Mouse (Mus musculus) limb, embryonic 15.5 days (tissue): ENCODE data around the gene Pip5kl1. TPM values are rescaled to one million over a fixed set of nuclear protein-coding genes. Genes with fewer than 3 reads are reported as not detected.
A peak's percentile ranks its signal among the peaks of the same experiment; 100 is the strongest.

Experiments
- ATAC-seq: fragments of 200-750 bp; cut with Nextera tagmentation; 2 replicates; pipeline ENCODE4 v1.8.0; 2017; ENCODE audit warnings: low read depth, moderate TSS enrichment; ENCODE audit not compliant: insufficient number of reproducible peaks, low FRiP score, low TSS enrichment
- H3K27ac ChIP-seq: fragments of 300-500 bp; sonication (generic); 2 replicates; pipeline ENCODE4 v1.5.1; 2015; ENCODE audit warnings: moderate library complexity, mild to moderate bottlenecking, inconsistent platforms
- H3K27me3 ChIP-seq: fragments of 300-500 bp; sonication (generic); 2 replicates; pipeline ENCODE4 v1.6.1; 2015; ENCODE audit warnings: inconsistent platforms
- H3K36me3 ChIP-seq: fragments of 300-500 bp; sonication (generic); 2 replicates; pipeline ENCODE4 v1.6.1; 2015; ENCODE audit warnings: inconsistent platforms
- H3K4me1 ChIP-seq: fragments of 300-500 bp; sonication (generic); 2 replicates; pipeline ENCODE4 v1.6.1; 2015; ENCODE audit warnings: inconsistent platforms
- H3K4me2 ChIP-seq: fragments of 300-500 bp; sonication (generic); 2 replicates; pipeline ENCODE4 v1.6.1; 2015; ENCODE audit warnings: mild to moderate bottlenecking, inconsistent platforms
- H3K4me3 ChIP-seq: fragments of 300-500 bp; sonication (generic); 2 replicates; pipeline ENCODE4 v1.5.1; 2015; ENCODE audit warnings: mild to moderate bottlenecking, inconsistent platforms
- H3K9ac ChIP-seq: fragments of 300-500 bp; sonication (generic); 2 replicates; pipeline ENCODE4 v1.6.1; 2015; ENCODE audit warnings: inconsistent platforms
- H3K9me3 ChIP-seq: fragments of 300-500 bp; sonication (generic); 2 replicates; pipeline ENCODE4 v1.6.1; 2016; ENCODE audit warnings: inconsistent platforms
- WGBS: fragments of 180-500 bp; shearing (Covaris S2); methylation state at CpG from one replicate; pipeline ENCODE4 v1.1.7; 2015; 5-methylcytosine and 5-hydroxymethylcytosine counted together
- polyA plus RNA-seq: library from polyadenylated mRNA; unstranded; fragments of >200 nt; fragmentation: Nextera tagmentation; extraction: Ambion mirVana; gene quantifications from 2 replicates; pipeline ENCODE4 v1.2.1, GENCODE M21; 2015

Gene Pip5kl1
- polyA plus RNA-seq, 1 experiment from 2014 or later = 0.12 TPM

GRCm38 (mm10) chr2:32574901-32575585 lies 446 bp downstream of the Pip5kl1 start:
- no peak overlapping the region for H3K27ac ChIP-seq
- peak overlapping the region; percentile 41 for H3K4me3 ChIP-seq

GRCm38 (mm10) chr2:32575586-32576160 lies 1.1 kb downstream of the Pip5kl1 start, which contains the start of gene 9430097D07Rik:
Gene 9430097D07Rik, minus strand, starts transcription at chr2:32575684.
- Histone ChIP-seq H3K4me3 (peak within 1 kb of the TSS; percentile 41), H3K4me2 (peak within 1 kb of the TSS; percentile 94), H3K27me3 (peaks cover 24% of the 10 kb centered on the region), H3K4me1 (peaks cover 37% of the 10 kb centered on the region), H3K9ac (no peak within 1 kb of the TSS), H3K36me3 (peaks cover 18% of the 10 kb centered on the region), H3K27ac (no peak within 1 kb of the TSS), H3K9me3 (no peaks in the 10 kb centered on the region)
- 7% methylated on average over 28 of the region's 28 CpGs for WGBS
- no peak for ATAC-seq

More at GRCm38 (mm10) chr2:32574901-32575585, 446 bp downstream of the Pip5kl1 start:
- Histone ChIP-seq H3K36me3 (peaks cover 18% of the 10 kb centered on the region), H3K4me1 (peaks cover 37% of the 10 kb centered on the region), H3K4me2 (peak overlapping the region; percentile 94), H3K9ac (no peak overlapping the region), H3K9me3 (no peaks in the 10 kb centered on the region), H3K27me3 (peaks cover 20% of the 10 kb centered on the region)
- under 1% methylated on average over 26 of the region's 26 CpGs for WGBS
- no peak for ATAC-seq

DNA sequence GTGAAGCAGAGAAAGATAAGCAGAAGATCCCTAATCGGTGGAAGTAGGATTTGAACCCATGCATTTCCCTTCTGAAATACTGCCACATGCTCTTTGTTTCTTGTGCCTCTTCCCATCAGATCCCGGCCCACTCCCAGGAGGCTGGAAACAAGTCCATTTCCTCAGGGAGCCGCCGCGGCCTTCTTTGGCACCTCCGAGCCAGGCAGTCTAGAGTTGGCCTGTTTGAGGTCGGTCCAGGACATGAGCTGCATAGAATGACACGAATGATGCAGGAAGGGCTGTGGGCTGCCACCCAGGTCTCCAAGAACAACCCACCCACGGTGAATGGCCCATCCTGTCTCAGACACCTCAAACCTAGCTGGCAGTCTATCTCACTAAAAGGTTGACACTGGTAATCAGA lies 1.9 kb downstream of the Pip5kl1 start:
- ATAC-seq = no peak
- peaks cover 31% of the 10 kb centered on the region for H3K4me1 ChIP-seq
- H3K4me3 ChIP-seq = no peak overlapping the region
- peaks cover 24% of the 10 kb centered on the region for H3K27me3 ChIP-seq
- peaks cover 18% of the 10 kb centered on the region for H3K36me3 ChIP-seq
- no peaks in the 10 kb centered on the region for H3K9me3 ChIP-seq
- H3K27ac ChIP-seq = no peak overlapping the region
- no peak overlapping the region for H3K4me2 ChIP-seq
- 87% methylated on average over 9 of the region's 9 CpGs for WGBS
- H3K9ac ChIP-seq = no peak overlapping the region

DNA sequence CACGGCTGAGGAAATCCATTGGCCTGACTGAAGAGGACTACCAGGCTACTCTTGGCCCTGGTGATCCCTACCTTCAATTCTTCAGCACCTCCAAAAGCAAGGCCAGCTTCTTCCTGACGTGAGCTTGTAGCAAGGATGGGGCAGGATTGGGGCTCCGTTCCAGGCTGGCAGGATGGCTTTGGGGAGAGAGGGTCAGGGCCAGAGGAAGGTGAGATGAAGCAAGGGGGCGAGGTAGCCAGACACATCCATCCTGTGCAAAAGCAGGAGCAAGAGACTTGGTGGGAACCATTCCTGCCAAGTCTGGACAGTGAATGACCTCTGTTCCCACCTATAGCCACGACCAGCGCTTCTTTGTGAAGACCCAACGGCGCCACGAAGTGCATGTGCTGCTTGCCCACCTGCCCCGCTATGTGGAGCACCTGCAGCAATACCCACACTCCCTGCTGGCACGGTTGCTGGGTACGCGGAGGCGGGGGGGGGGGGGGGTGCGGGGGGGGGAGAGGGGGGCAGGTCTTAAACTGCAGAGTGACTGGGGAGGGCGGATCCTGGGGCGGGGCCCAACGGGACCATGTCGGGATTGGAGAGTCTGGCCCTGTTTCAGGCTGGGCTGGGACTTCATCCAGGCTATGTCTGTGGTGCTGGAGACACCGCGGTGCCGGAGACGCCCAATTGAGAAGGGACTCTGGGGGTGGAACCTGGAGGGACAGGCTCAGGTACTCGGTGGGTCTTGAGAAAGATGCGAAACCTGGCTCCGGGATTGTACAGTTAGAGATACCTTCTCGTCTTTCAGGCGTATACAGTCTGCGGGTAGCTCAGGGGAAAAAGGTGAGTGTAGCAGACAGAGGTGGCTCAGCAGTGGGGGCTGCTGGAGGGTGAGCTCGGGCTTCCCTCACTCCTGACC lies 3.8 kb downstream of the Pip5kl1 start:
- H3K4me1 ChIP-seq = peaks cover 25% of the 10 kb centered on the region
- 30% methylated on average over 28 of the region's 30 CpGs for WGBS
- no peak overlapping the region for H3K4me3 ChIP-seq
- no peaks in the 10 kb centered on the region for H3K9me3 ChIP-seq
- H3K27ac ChIP-seq = no peak overlapping the region
- no peak for ATAC-seq
- peaks cover 4% of the 10 kb centered on the region for H3K36me3 ChIP-seq
- peaks cover 24% of the 10 kb centered on the region for H3K27me3 ChIP-seq
- H3K9ac ChIP-seq = no peak overlapping the region
- H3K4me2 ChIP-seq = no peak overlapping the region

DNA sequence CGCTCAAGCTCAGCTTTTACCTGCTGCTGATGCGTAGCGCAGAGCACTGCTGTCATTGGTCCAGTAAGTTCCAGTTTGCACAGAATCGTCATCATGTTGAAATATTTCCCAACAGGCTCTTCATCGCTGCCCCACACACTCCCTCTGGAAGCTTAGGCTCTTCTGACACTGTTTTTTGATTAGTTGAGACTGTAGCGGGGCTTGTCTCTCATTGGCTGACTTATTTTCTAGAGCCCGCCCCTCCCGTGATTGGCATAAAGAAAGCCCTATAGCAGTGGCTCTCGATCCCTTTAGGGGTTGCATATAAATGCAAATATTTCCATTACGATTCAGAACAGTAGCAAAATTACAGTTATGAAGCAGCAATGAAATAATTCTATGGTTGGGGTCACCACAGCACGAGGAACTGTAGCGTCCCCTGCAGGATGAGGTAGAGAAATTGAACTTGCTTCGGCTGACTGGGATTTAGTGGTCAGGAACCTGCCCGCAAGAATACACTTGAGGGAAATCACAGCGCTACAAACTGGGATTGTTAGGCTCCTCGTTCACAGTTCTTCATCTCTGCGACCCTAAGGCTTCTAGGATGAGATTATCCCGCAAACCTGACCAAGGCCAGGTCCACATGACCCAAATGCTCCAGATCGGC lies 7.0 kb downstream of the Pip5kl1 start:
- Histone ChIP-seq H3K9ac (no peak overlapping the region), H3K27ac (no peak overlapping the region), H3K4me3 (peak overlapping the region; percentile 13; the same call in 1 of the 2 replicates), H3K9me3 (no peaks in the 10 kb centered on the region), H3K4me1 (peaks cover 14% of the 10 kb centered on the region), H3K27me3 (peaks cover 21% of the 10 kb centered on the region), H3K36me3 (no peaks in the 10 kb centered on the region), H3K4me2 (0 out of 2 replicates have a peak overlapping the region, but pooled peaks have one; percentile 0)
- 38% methylated on average over 19 of the region's 19 CpGs for WGBS
- no peak for ATAC-seq

GRCm38 (mm10) chr2:32582830-32583799 lies 8.5 kb downstream of the Pip5kl1 start:
- H3K4me2 ChIP-seq = peak overlapping the region; percentile 41
- peak overlapping the region; percentile 19 for H3K4me3 ChIP-seq
- 0 out of 2 replicates have a peak overlapping the region, but pooled peaks have one; percentile 11 for H3K9ac ChIP-seq
- H3K4me1 ChIP-seq = peaks cover 25% of the 10 kb centered on the region
- peaks cover 15% of the 10 kb centered on the region for H3K27me3 ChIP-seq
- 11% methylated on average over 37 of the region's 37 CpGs for WGBS
- no peaks in the 10 kb centered on the region for H3K9me3 ChIP-seq
- peak; percentile 50; the same call in 1 of the 2 replicates for ATAC-seq
- no peaks in the 10 kb centered on the region for H3K36me3 ChIP-seq
- H3K27ac ChIP-seq = no peak overlapping the region

GRCm38 (mm10) chr2:32585149-32585714 lies 10.6 kb downstream of the Pip5kl1 start:
- Histone ChIP-seq H3K4me2 (no peak overlapping the region), H3K27ac (no peak overlapping the region), H3K36me3 (peaks cover 3% of the 10 kb centered on the region; the same call in 1 of the 2 replicates), H3K9ac (no peak overlapping the region), H3K9me3 (no peaks in the 10 kb centered on the region), H3K4me1 (peaks cover 37% of the 10 kb centered on the region), H3K4me3 (no peak overlapping the region), H3K27me3 (0 out of 2 replicates have a peak, but pooled peaks cover 3% of the 10 kb centered on the region)
- 86% methylated on average over 7 of the region's 7 CpGs for WGBS
- no peak for ATAC-seq

- Histone ChIP-seq H3K36me3 (peaks cover 3% of the 10 kb centered on the region; the same call in 1 of the 2 replicates), H3K4me2 (peak within 1 kb of the TSS; percentile 66), H3K27me3 (no peaks in the 10 kb centered on the region), H3K4me1 (peaks cover 42% of the 10 kb centered on the region), H3K27ac (peak within 1 kb of the TSS; percentile 68; the same call in 1 of the 2 replicates), H3K9me3 (no peaks in the 10 kb centered on the region), H3K9ac (peak within 1 kb of the TSS; percentile 52), H3K4me3 (peak within 1 kb of the TSS; percentile 56)
- peak; percentile 90 for ATAC-seq
- under 1% methylated on average over 38 of the region's 38 CpGs for WGBS
Observed at GRCm38 (mm10) chr2:32586871-32587351, 12.3 kb downstream of the Pip5kl1 start, which contains the start of gene St6galnac4. Gene St6galnac4, plus strand, starts transcription at chr2:32587095.

DNA sequence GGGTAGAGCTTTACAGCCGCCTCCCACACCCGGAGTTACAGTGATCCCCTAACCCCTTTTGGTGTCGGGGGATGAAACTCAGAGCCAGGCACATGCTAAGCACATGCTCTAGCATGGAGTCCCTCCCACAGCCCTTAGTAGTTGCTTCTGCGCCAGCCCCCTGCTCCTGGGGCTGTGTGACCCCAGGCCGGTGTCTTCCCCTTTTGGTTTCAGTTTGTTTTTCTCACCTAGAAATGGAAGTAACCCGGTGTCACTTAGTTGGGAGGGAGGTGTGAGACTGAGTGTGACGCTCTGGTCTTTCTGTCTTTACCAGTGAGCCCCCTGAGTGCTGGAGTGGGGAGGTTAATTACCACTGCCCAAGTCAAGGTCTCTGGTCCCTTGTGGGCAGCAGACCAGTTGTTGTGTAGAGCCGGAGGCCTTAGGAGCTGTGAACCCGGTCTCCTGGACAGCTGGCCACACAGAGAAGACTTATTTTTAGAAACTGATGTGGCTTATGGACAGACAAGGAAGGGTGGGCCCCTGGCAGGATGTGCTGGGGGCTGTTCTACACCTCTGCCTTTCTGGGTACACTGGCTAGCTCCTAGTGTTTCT lies 13.2 kb downstream of the Pip5kl1 start:
- peaks cover 42% of the 10 kb centered on the region for H3K4me1 ChIP-seq
- peak overlapping the region; percentile 68; the same call in 1 of the 2 replicates for H3K27ac ChIP-seq
- H3K36me3 ChIP-seq = peaks cover 3% of the 10 kb centered on the region; the same call in 1 of the 2 replicates
- H3K9ac ChIP-seq = peak overlapping the region; percentile 52
- peak overlapping the region; percentile 66 for H3K4me2 ChIP-seq
- WGBS = 21% methylated on average over 9 of the region's 9 CpGs
- no peaks in the 10 kb centered on the region for H3K27me3 ChIP-seq
- no peak for ATAC-seq
- no peaks in the 10 kb centered on the region for H3K9me3 ChIP-seq
- peak overlapping the region; percentile 56 for H3K4me3 ChIP-seq
